Mouse (Mus musculus): ENCODE results near the gene Tmem170b.
"Not testable (repeated sequence)": the region's sequence is repeated elsewhere in the genome, so short reads cannot be mapped to it uniquely, and the experiment has no call there.

Gene Tmem170b

GRCm38 (mm10) chr13:41670386-41671130, 64.9 kb downstream of the Tmem170b start:
- DNase-seq, result no peak

- DNase-seq, result no peak
These were observed 65.5 kb downstream of the Tmem170b start for GRCm38 (mm10) chr13:41671136-41671705.

- not testable (repeated sequence) for DNase-seq
These were observed 67.2 kb downstream of the Tmem170b start for GRCm38 (mm10) chr13:41672904-41673303.

- DNase-seq, result no peak
These were observed 67.8 kb downstream of the Tmem170b start for GRCm38 (mm10) chr13:41673541-41673940.

GRCm38 (mm10) chr13:41674608-41675007, 68.9 kb downstream of the Tmem170b start:
- DNase-seq, result not testable (repeated sequence)

GRCm38 (mm10) chr13:41675498-41675897, 69.8 kb downstream of the Tmem170b start:
- DNase-seq, result no peak

- DNase-seq, result no peak
These were observed 70.5 kb downstream of the Tmem170b start for GRCm38 (mm10) chr13:41675966-41676835.

- no peak for DNase-seq
These were observed 71.1 kb downstream of the Tmem170b start for GRCm38 (mm10) chr13:41676836-41677186.

GRCm38 (mm10) chr13:41680854-41681549, 75.3 kb downstream of the Tmem170b start:
- no peak for DNase-seq

GRCm38 (mm10) chr13:41682341-41683119, 76.8 kb downstream of the Tmem170b start:
- DNase-seq, result no peak

- no peak for DNase-seq
These were observed 77.8 kb downstream of the Tmem170b start for GRCm38 (mm10) chr13:41683356-41684012.

GRCm38 (mm10) chr13:41685499-41685898, 79.8 kb downstream of the Tmem170b start:
- no peak for DNase-seq

- DNase-seq, result no peak
These were observed 83.3 kb downstream of the Tmem170b start for GRCm38 (mm10) chr13:41689055-41689454.

GRCm38 (mm10) chr13:41689598-41690045, 83.9 kb downstream of the Tmem170b start:
- DNase-seq, result no peak

Measured in cerebellum, adult 8-10 months (tissue).